Mouse (Mus musculus) adrenal gland, adult 2 months (tissue): Measurements from ENCODE around the gene Ndufa4l2. TPM values are rescaled to one million over a fixed set of nuclear protein-coding genes. Genes with fewer than 3 reads are reported as not detected.

Experiments used
- DNase-seq: peaks from one replicate; pipeline ENCODE4 v3.0.0; 2021
- long read RNA-seq: library from polyadenylated mRNA; stranded (forward); transcript quantifications from one replicate; pipeline ENCODE4 v2.0.0, GENCODE M21; 2021
- polyA plus RNA-seq: library from polyadenylated mRNA; depleted of rRNA; stranded (reverse); fragments of >200 nt; gene quantifications from 2 replicates; pipeline ENCODE4 v1.2.3, GENCODE M21; 2012; rRNA removed
- total RNA-seq, 2 experiments: library from RNA; stranded (reverse); gene quantifications; 2 replicates each; pipeline ENCODE4 v1.2.3; 2021

Gene Ndufa4l2
- 10 to 100 TPM; 45.8 to 53.5 TPM for total RNA-seq
- polyA plus RNA-seq, result 86.0 and 107 TPM in 2 replicates
- long read RNA-seq, transcript Ndufa4l2-201 (4 exons, 934 nt), result major isoform, 22 of 28 reads
- long read RNA-seq, partial matches to known transcripts, result 2 of 28 reads
- long read RNA-seq, other reads (novel, unspliced or antisense), result 2 of 28 reads

GRCm38 (mm10) chr10:127514764-127515163 is at the start of gene Ndufa4l2:
Gene Ndufa4l2, plus strand, starts transcription at chr10:127514967.
- DNase-seq, result no peak

GRCm38 (mm10) chr10:127471281-127471988 is 43.3 kb upstream of the Ndufa4l2 start:
- DNase-seq, result no peak

GRCm38 (mm10) chr10:127472722-127473121 is 42.0 kb upstream of the Ndufa4l2 start:
- no peak for DNase-seq

- DNase-seq, result no peak
These were observed 39.6 kb upstream of the Ndufa4l2 start for GRCm38 (mm10) chr10:127475175-127475574.

GRCm38 (mm10) chr10:127476541-127476940 is 38.2 kb upstream of the Ndufa4l2 start:
- no peak for DNase-seq

GRCm38 (mm10) chr10:127477301-127477700 is 37.5 kb upstream of the Ndufa4l2 start:
- peak; percentile 79 for DNase-seq

GRCm38 (mm10) chr10:127479131-127479530 is 35.6 kb upstream of the Ndufa4l2 start:
- peak; percentile 44 for DNase-seq

GRCm38 (mm10) chr10:127480833-127481813 is 33.6 kb upstream of the Ndufa4l2 start:
- peak; percentile 87 for DNase-seq

- DNase-seq, result no peak
These were observed 29.5 kb upstream of the Ndufa4l2 start for GRCm38 (mm10) chr10:127485235-127485634.

GRCm38 (mm10) chr10:127488856-127489255 is 25.9 kb upstream of the Ndufa4l2 start:
- DNase-seq, result no peak

GRCm38 (mm10) chr10:127490160-127491127 is 24.3 kb upstream of the Ndufa4l2 start:
- no peak for DNase-seq

- DNase-seq, result no peak
These were observed 23.6 kb upstream of the Ndufa4l2 start for GRCm38 (mm10) chr10:127491128-127491512.

GRCm38 (mm10) chr10:127492118-127492517 is 22.6 kb upstream of the Ndufa4l2 start:
- DNase-seq, result peak; percentile 65

GRCm38 (mm10) chr10:127496156-127496555 is 18.6 kb upstream of the Ndufa4l2 start:
- no peak for DNase-seq

- no peak for DNase-seq
These were observed 15.3 kb upstream of the Ndufa4l2 start for GRCm38 (mm10) chr10:127499516-127499915.

GRCm38 (mm10) chr10:127500042-127500441 is 14.7 kb upstream of the Ndufa4l2 start:
- no peak for DNase-seq

GRCm38 (mm10) chr10:127500894-127501893 is 13.6 kb upstream of the Ndufa4l2 start, which contains the start of gene Stac3:
Gene Stac3, plus strand, starts transcription at chr10:127501686.
- DNase-seq, result no peak

- peak; percentile 57 for DNase-seq
These were observed 6.5 kb upstream of the Ndufa4l2 start for GRCm38 (mm10) chr10:127508239-127508638.

GRCm38 (mm10) chr10:127509051-127509836 is 5.5 kb upstream of the Ndufa4l2 start:
- peak; percentile 82 for DNase-seq
